Mouse (Mus musculus) liver, adult 2 months (tissue): ENCODE data around the gene Mis18bp1. TPM values are rescaled to one million over a fixed set of nuclear protein-coding genes. Genes with fewer than 3 reads are reported as not detected.
"Not testable (repeated sequence)": the region's sequence is repeated elsewhere in the genome, so short reads cannot be mapped to it uniquely, and the experiment has no call there.

ENCODE experiments used
- DNase-seq: peaks from one replicate; pipeline ENCODE4 v3.0.0-alpha.2; 2011; ENCODE audit warnings: low read depth, low spot score; ENCODE audit errors: extremely low read depth
- H3K27ac ChIP-seq: fragments of 200-500 bp; replicated peaks from 2 replicates; pipeline ENCODE4 v1.5.1; 2012; ENCODE audit warnings: low read depth, mild to moderate bottlenecking, control low read depth, inconsistent platforms, low read length; ENCODE audit not compliant: insufficient read depth
- H3K27me3 ChIP-seq: fragments of 200-500 bp; 2 replicates; pipeline ENCODE4 v1.6.1; 2012; ENCODE audit warnings: mild to moderate bottlenecking, moderate library complexity, low read length, inconsistent platforms; ENCODE audit not compliant: control insufficient read depth, insufficient read depth
- H3K36me3 ChIP-seq: fragments of 200-500 bp; 2 replicates; pipeline ENCODE4 v1.6.1; 2012; ENCODE audit warnings: low read length, inconsistent platforms; ENCODE audit not compliant: control insufficient read depth, insufficient read depth
- H3K4me1 ChIP-seq: fragments of 200-500 bp; 2 replicates; pipeline ENCODE4 v1.6.1; 2011; ENCODE audit warnings: low read length; ENCODE audit not compliant: control insufficient read depth, insufficient read depth
- H3K4me3 ChIP-seq: fragments of 200-500 bp; 2 replicates; pipeline ENCODE4 v1.5.1; 2011; ENCODE audit warnings: low read depth, mild to moderate bottlenecking, control low read depth, low read length, moderate library complexity; ENCODE audit not compliant: insufficient read depth
- H3K79me2 ChIP-seq: fragments of 200-500 bp; 2 replicates; pipeline ENCODE4 v1.6.1; 2012; ENCODE audit warnings: inconsistent platforms, mild to moderate bottlenecking, low read length, moderate library complexity; ENCODE audit not compliant: control insufficient read depth, insufficient read depth
- H3K9ac ChIP-seq: fragments of 200-500 bp; 2 replicates; pipeline ENCODE4 v1.6.1; 2012; ENCODE audit warnings: low read depth, mild to moderate bottlenecking, control low read depth, inconsistent platforms, low read length
- CTCF ChIP-seq: fragments of 200-500 bp; IDR thresholded peaks from 2 replicates; pipeline ENCODE4 v1.5.1; 2011; ENCODE audit warnings: low read depth, low read length, control low read depth
- POLR2A ChIP-seq: fragments of 200-500 bp; IDR thresholded peaks from 2 replicates; pipeline ENCODE4 v1.6.1; 2011; ENCODE audit warnings: low read length, control low read depth; ENCODE audit not compliant: insufficient read depth; ENCODE audit errors: extremely low read depth
- WGBS: fragments of 180-500 bp; shearing (Covaris S2); methylation state at CpG from one replicate; pipeline ENCODE4 v1.1.7; 2018; 5-methylcytosine and 5-hydroxymethylcytosine counted together
- polyA plus RNA-seq: library from polyadenylated mRNA; depleted of rRNA; stranded (reverse); fragments of >200 nt; gene quantifications from 2 replicates; pipeline ENCODE4 v1.2.3, GENCODE M21; 2012
- total RNA-seq: library from RNA; depleted of rRNA; stranded (reverse); fragments of >200 nt; gene quantifications from 2 replicates; pipeline ENCODE4 v1.2.3, GENCODE M21; 2014

Mis18bp1 gene
- total and polyA plus RNA-seq, 2 experiments, result 0.04 to 0.74 TPM

DNA sequence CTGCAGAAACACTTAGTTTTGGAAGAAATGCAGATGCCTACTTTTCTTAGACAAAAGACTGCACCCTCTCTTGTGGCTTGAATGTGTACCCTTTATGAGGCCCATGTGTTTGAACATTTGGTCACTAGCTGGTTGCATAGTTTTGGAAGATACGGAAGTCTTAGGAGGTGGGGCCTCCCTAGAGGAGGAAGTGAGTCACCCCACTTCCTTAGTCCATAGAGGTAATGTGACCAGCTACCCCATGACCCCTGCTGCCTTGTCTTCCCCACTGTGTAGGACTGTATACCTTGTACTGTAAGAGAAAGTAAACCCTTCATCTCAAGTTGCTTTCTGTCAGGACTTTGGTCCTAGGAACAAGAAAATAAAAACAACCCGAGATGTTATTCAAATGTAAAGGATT, 16.8 kb upstream of the Mis18bp1 start:
- TF ChIP-seq POLR2A (no peak), CTCF (no peak)
- Histone ChIP-seq H3K27ac (no peak overlapping the region), H3K9ac (no peak overlapping the region), H3K27me3 (no peaks in the 10 kb centered on the region; the same call in 1 of the 2 replicates), H3K4me1 (no peaks in the 10 kb centered on the region), H3K36me3 (no peaks in the 10 kb centered on the region), H3K79me2 (no peaks in the 10 kb centered on the region), H3K4me3 (no peak overlapping the region)
- DNase-seq, result no peak
- 77% methylated on average over 2 of the region's 2 CpGs for WGBS

DNA sequence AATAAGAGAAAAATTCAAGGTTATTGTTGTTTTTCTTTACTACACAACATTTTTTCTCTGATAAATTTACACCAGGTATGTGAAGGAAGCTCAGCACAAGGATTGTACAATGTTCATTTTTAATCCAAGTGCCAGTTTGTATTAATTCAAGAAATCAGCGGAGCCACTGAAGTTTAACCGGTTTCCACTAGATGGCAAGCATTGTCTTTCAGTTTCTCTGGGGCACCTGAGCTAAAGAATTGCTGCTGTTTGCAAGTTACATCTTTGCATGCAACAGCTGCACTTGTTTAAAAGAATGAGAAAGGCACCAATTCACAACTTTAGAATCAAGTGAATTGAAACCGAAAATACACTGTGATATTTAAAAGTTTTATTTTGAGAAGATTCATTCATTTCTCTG, 15.0 kb upstream of the Mis18bp1 start:
- Histone ChIP-seq H3K27me3 (no peaks in the 10 kb centered on the region), H3K27ac (no peak overlapping the region), H3K79me2 (no peaks in the 10 kb centered on the region), H3K4me1 (no peaks in the 10 kb centered on the region), H3K9ac (no peak overlapping the region), H3K36me3 (no peaks in the 10 kb centered on the region), H3K4me3 (no peak overlapping the region)
- WGBS, result 61% methylated on average over 3 of the region's 3 CpGs
- DNase-seq, result no peak
- TF ChIP-seq CTCF (no peak), POLR2A (no peak)

- peaks cover 2% of the 10 kb centered on the region; the same call in 1 of the 2 replicates for H3K4me1 ChIP-seq
- no peaks in the 10 kb centered on the region for H3K27me3 ChIP-seq
- no peak overlapping the region for H3K9ac ChIP-seq
- no peak for DNase-seq
- no peak overlapping the region for H3K4me3 ChIP-seq
- WGBS, result 83% methylated on average over 5 of the region's 5 CpGs
- no peak for TF ChIP-seq POLR2A
- no peak for TF ChIP-seq CTCF
- H3K36me3 ChIP-seq, result no peaks in the 10 kb centered on the region
- H3K79me2 ChIP-seq, result peaks cover 3% of the 10 kb centered on the region; the same call in 1 of the 2 replicates
- no peak overlapping the region for H3K27ac ChIP-seq
These were observed 1.3 kb upstream of the Mis18bp1 start for GRCm38 (mm10) chr12:65173736-65174135.

DNA sequence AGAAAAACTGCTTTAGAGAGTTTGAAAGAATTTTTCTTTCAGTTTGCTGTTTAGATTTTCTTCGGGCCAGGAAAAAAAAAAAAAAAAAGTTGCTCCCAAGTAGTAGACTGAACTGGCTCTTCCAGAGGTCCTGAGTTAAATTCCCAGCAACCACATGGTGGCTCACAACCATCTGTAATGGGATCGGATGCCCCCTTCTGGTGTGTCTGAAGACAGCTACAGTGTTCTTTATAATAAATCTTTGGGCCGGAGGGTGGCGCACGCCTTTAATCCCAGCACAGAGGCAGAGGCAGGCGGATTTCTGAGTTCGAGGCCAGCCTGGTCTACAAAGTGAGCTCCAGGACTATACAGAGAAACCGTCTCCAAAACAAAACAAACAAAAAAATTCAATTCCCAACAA, 555 bp upstream of the Mis18bp1 start:
- TF ChIP-seq CTCF, result peak; percentile 38; the same call in 1 of the 2 replicates
- not testable (repeated sequence) for H3K36me3 ChIP-seq, DNase-seq, H3K27me3 ChIP-seq, H3K4me1 ChIP-seq, H3K79me2 ChIP-seq, H3K9ac ChIP-seq
- H3K4me3 ChIP-seq, result peak overlapping the region; percentile 95
- peak overlapping the region; percentile 98 for H3K27ac ChIP-seq
- WGBS, result 18% methylated on average over 8 of the region's 8 CpGs

DNA sequence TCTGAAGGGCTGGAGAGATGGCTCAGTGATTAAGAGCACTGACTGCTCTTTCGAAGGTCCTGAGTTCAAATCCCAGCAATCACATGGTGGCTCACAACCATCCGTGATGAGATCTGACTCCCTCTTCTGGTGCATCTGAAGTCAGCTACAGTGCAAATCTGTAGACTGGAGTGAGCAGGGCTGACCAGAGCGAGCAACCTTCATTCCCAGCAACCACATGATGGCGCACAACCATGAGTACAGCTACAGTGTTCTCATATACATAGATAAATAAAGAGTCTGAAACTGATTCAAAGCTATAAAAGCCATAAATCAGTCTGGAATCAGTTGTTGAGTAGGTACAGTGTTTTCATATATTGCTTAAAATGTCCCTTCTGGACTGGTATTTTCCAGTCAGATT, 36.3 kb downstream of the Mis18bp1 start:
- H3K36me3 ChIP-seq, H3K4me3 ChIP-seq, H3K9ac ChIP-seq, H3K27ac ChIP-seq, H3K79me2 ChIP-seq, H3K4me1 ChIP-seq, H3K27me3 ChIP-seq, DNase-seq: not testable (repeated sequence)
- 96% methylated on average over 4 of the region's 4 CpGs for WGBS

DNA sequence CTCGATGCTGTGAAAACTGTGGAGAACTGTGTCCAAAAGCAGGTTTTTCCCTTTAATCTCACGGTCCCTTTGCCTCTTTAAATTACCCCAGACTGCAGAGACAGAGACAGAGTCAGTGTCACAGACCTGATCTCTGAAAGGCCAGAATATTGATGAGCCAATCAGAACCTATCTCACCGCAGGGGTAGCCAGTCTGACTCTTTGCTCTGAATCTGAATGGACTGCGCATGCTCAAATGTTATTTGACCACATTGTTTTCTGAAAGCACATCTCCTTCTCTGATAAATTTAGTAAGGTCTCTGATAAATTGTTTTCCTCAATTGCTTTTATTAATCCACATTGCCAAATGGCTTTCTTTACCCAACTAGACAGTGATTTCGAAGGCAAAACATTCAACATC, 53.0 kb downstream of the Mis18bp1 start:
- H3K27me3 ChIP-seq, result no peaks in the 10 kb centered on the region
- no peak for DNase-seq
- TF ChIP-seq CTCF (no peak), POLR2A (no peak)
- no peak overlapping the region for H3K4me3 ChIP-seq
- peaks cover 26% of the 10 kb centered on the region for H3K36me3 ChIP-seq
- no peaks in the 10 kb centered on the region for H3K79me2 ChIP-seq
- no peak overlapping the region for H3K27ac ChIP-seq
- 99% methylated on average over 5 of the region's 5 CpGs for WGBS
- H3K9ac ChIP-seq, result no peak overlapping the region
- no peaks in the 10 kb centered on the region for H3K4me1 ChIP-seq
